Mouse (Mus musculus) sigmoid colon, adult 10 weeks (tissue): ENCODE results near the gene Msi2. TPM values are rescaled to one million over a fixed set of nuclear protein-coding genes. Genes with fewer than 3 reads are reported as not detected.

Experiments
- polyA plus RNA-seq: library from polyadenylated mRNA; stranded (reverse); fragments of 350-450 nt; fragmentation: Illumina TruSeq; extraction: RNeasy Lipid Tissue Mini Kit (QIAGEN cat#74804); gene quantifications from one replicate; pipeline ENCODE4 v1.2.3, GENCODE M21; 2014; ENCODE audit warnings: low read depth, low replicate concordance

Msi2 gene
- 88.0 TPM for polyA plus RNA-seq

GRCm38 (mm10) chr11:88718050-88718765, at the start of gene Msi2:
Gene Msi2, minus strand, starts transcription at chr11:88718513.

GRCm38 (mm10) chr11:88293631-88294393, 424.5 kb downstream of the Msi2 start, which contains the start of gene Ccdc182:
Gene Ccdc182, plus strand, starts transcription at chr11:88294058.

Other genes with a start within 250 kb of the Msi2 start
- 25.0 TPM for gene Akap1, start 146.1 kb upstream of the Msi2 start, polyA plus RNA-seq
- 25.8 TPM for gene Scpep1, start 237.0 kb upstream of the Msi2 start, polyA plus RNA-seq
- gene Elobl, start 248.4 kb upstream of the Msi2 start, polyA plus RNA-seq = not detected